Mouse (Mus musculus) MEL (cell line): ENCODE measurements around the gene Pfdn6. TPM values are rescaled to one million over a fixed set of nuclear protein-coding genes. Genes with fewer than 3 reads are reported as not detected.
A peak's percentile ranks its signal among the peaks of the same experiment; 100 is the strongest.

Experiments used
- DNase-seq: peaks from one replicate; pipeline ENCODE4 v3.0.0; 2011; ENCODE audit warnings: low read depth, low spot score
- H3K27ac ChIP-seq: 2 replicates; pipeline ENCODE4 v1.5.1; 2012; ENCODE audit warnings: low read depth, mild to moderate bottlenecking, control low read depth, low read length, moderate library complexity; ENCODE audit not compliant: control insufficient read depth
- H3K27me3 ChIP-seq, 2 experiments: fragments of 150-350 bp in 1 of 2; sonication (generic) in 1 of 2; 2 replicates each; pipeline ENCODE4 v1.6.1; 2012; ENCODE audit warnings: low read length in 2 of 2, mild to moderate bottlenecking in 2 of 2, improper control_type of control experiment in 1 of 2, moderate library complexity in 1 of 2; ENCODE audit not compliant: insufficient read depth in 2 of 2, control insufficient read depth in 1 of 2
- H3K36me3 ChIP-seq, 2 experiments: 2 replicates each; pipeline ENCODE4 v1.6.1; 2012 to 2014; ENCODE audit warnings: low read length in 2 of 2, improper control_type of control experiment in 1 of 2, inconsistent platforms in 1 of 2, mild to moderate bottlenecking in 1 of 2; ENCODE audit not compliant: insufficient read depth in 2 of 2, control insufficient read depth in 1 of 2
- H3K4me1 ChIP-seq, 2 experiments: fragments of 150-350 bp in 1 of 2; sonication (generic) in 1 of 2; 2 replicates each; pipeline ENCODE4 v1.6.1; 2012; ENCODE audit warnings: low read length in 2 of 2, improper control_type of control experiment in 1 of 2, mild to moderate bottlenecking in 1 of 2; ENCODE audit not compliant: insufficient read depth in 2 of 2, control insufficient read depth in 1 of 2
- H3K4me3 ChIP-seq, 2 experiments: fragments of 150-350 bp in 1 of 2; sonication (generic) in 1 of 2; 2 replicates each; pipeline ENCODE4 v1.5.1; 2012; ENCODE audit warnings: low read depth in 2 of 2, low read length in 2 of 2, mild to moderate bottlenecking in 2 of 2, moderate library complexity in 2 of 2, control low read depth in 1 of 2, improper control_type of control experiment in 1 of 2; ENCODE audit not compliant: control insufficient read depth in 1 of 2, insufficient read depth in 1 of 2
- H3K79me2 ChIP-seq: 2 replicates; pipeline ENCODE4 v1.6.1; 2012; ENCODE audit warnings: mild to moderate bottlenecking, low read length, moderate library complexity; ENCODE audit not compliant: control insufficient read depth, poor library complexity, insufficient read depth
- H3K9ac ChIP-seq: 2 replicates; pipeline ENCODE4 v1.6.1; 2012; ENCODE audit warnings: low read depth, mild to moderate bottlenecking, control low read depth, low read length, moderate library complexity; ENCODE audit not compliant: control insufficient read depth, poor library complexity, severe bottlenecking
- H3K9me3 ChIP-seq: fragments of 150-350 bp; sonication (generic); replicated peaks from 2 replicates; pipeline ENCODE4 v1.6.1; 2012; ENCODE audit warnings: mild to moderate bottlenecking, low read length, improper control_type of control experiment, moderate library complexity; ENCODE audit not compliant: insufficient read depth
- BHLHE40 ChIP-seq: IDR thresholded peaks from 2 replicates; pipeline ENCODE4 v1.6.1; 2012; ENCODE audit warnings: low read depth, mild to moderate bottlenecking, inconsistent platforms, low read length, improper control_type of control experiment, borderline replicate concordance
- CTCF ChIP-seq, 3 experiments: IDR thresholded peaks in 2 of 3; conservative IDR thresholded peaks in 1 of 3; 2 replicates each; pipeline ENCODE4 v1.5.1; 2011 to 2012; ENCODE audit warnings: low read length in 3 of 3, low read depth in 2 of 3, mild to moderate bottlenecking in 2 of 3, improper control_type of control experiment in 1 of 3, inconsistent platforms in 1 of 3, mixed read lengths in 1 of 3, moderate library complexity in 1 of 3; ENCODE audit not compliant: control insufficient read depth in 1 of 3, insufficient read depth in 1 of 3, poor library complexity in 1 of 3, severe bottlenecking in 1 of 3
- E2F4 ChIP-seq: IDR thresholded peaks from 2 replicates; pipeline ENCODE4 v1.6.1; 2011; ENCODE audit warnings: low read depth, low read length, improper control_type of control experiment, borderline replicate concordance
- KAT2A ChIP-seq: conservative IDR thresholded peaks from 2 replicates; pipeline ENCODE4 v1.6.1; 2012; ENCODE audit warnings: low read depth, low read length, improper control_type of control experiment, inconsistent platforms
- MAFK ChIP-seq: IDR thresholded peaks from 2 replicates; pipeline ENCODE4 v1.6.1; 2011; ENCODE audit warnings: low read depth, mild to moderate bottlenecking, low read length, improper control_type of control experiment, borderline replicate concordance
- MAX ChIP-seq: IDR thresholded peaks from 2 replicates; pipeline ENCODE4 v1.6.1; 2011; ENCODE audit warnings: low read length, improper control_type of control experiment
- MYC ChIP-seq: IDR thresholded peaks from 2 replicates; pipeline ENCODE4 v1.6.1; 2011; ENCODE audit warnings: low read depth, mild to moderate bottlenecking, low read length, improper control_type of control experiment, moderate library complexity
- POLR2AphosphoS2 ChIP-seq: IDR thresholded peaks from 2 replicates; pipeline ENCODE4 v1.6.1; 2011; ENCODE audit warnings: low read length, improper control_type of control experiment
- RAD21 ChIP-seq: IDR thresholded peaks from 2 replicates; pipeline ENCODE4 v1.6.1; 2011; ENCODE audit warnings: mild to moderate bottlenecking, low read depth, low read length, improper control_type of control experiment
- SMC3 ChIP-seq: IDR thresholded peaks from 2 replicates; pipeline ENCODE4 v1.6.1; 2011; ENCODE audit warnings: low read depth, low read length, improper control_type of control experiment
- TBP ChIP-seq: IDR thresholded peaks from 2 replicates; pipeline ENCODE4 v1.8.0; 2011; ENCODE audit warnings: low read depth, low read length, improper control_type of control experiment
- USF1 ChIP-seq: IDR thresholded peaks from 2 replicates; pipeline ENCODE4 v1.6.1; 2014; ENCODE audit warnings: low read depth, mild to moderate bottlenecking, inconsistent platforms, low read length, improper control_type of control experiment, moderate library complexity
- USF2 ChIP-seq, 2 experiments: IDR thresholded peaks; 2 replicates each; pipeline ENCODE4 v1.6.1; 2011 to 2012; ENCODE audit warnings: improper control_type of control experiment in 2 of 2, low read length in 2 of 2, borderline replicate concordance in 1 of 2, inconsistent platforms in 1 of 2, low read depth in 1 of 2, mild to moderate bottlenecking in 1 of 2; ENCODE audit not compliant: insufficient read depth in 1 of 2
- ZC3H11A ChIP-seq: IDR thresholded peaks from 2 replicates; pipeline ENCODE4 v1.6.1; 2012; ENCODE audit warnings: low read depth, mild to moderate bottlenecking, inconsistent platforms, low read length, improper control_type of control experiment
- ZMIZ1 ChIP-seq: IDR thresholded peaks from 2 replicates; pipeline ENCODE4 v1.6.1; 2012; ENCODE audit warnings: low read depth, mild to moderate bottlenecking, inconsistent platforms, low read length, improper control_type of control experiment, moderate library complexity
- polyA plus RNA-seq, 2 experiments: library from polyadenylated mRNA; stranded (reverse) in 1 of 2; unstranded in 1 of 2; fragments of >175 nt in 1 of 2; fragments of >200 nt in 1 of 2; gene quantifications; 2 replicates each; pipeline versions ENCODE4 v1.2.1 to v1.2.4; 2012; ENCODE audit warnings: low replicate concordance in 2 of 2, low read depth in 1 of 2; ENCODE audit not compliant: insufficient read length in 2 of 2, insufficient read depth in 1 of 2, missing spikeins in 1 of 2
- total RNA-seq: library from RNA; depleted of rRNA; stranded (reverse); fragments of 300-350 nt; gene quantifications from 2 replicates; pipeline ENCODE4 v1.2.3, GENCODE M21; 2012

The Pfdn6 gene
- total and polyA plus RNA-seq, 3 experiments = 222 to 239 TPM; not detected in 1

DNA sequence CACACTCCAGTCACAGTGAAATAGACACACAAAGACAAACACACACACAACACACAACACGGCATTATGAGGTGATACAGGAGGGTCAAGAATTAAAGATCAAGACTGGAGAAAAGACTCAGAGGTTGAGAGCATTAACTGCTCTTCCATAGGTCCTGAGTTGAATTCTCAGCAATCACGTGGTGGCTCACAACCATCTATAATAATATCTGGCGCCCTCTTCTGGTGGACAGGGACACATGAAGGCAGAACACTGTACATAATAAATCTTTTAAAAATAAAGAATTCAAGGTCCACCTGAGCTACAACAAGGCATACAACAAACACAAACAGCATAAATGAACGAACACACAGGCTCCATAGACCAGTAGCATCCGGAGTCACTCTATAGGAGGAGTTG is 28.8 kb upstream of the Pfdn6 start:
- Histone ChIP-seq H3K27me3 (peaks cover 0 to 1% of the 10 kb centered on the region in 2 experiments; a peak in 1 of 4 replicates), H3K36me3 (no peaks in the 10 kb centered on the region), H3K4me1 (no peaks in the 10 kb centered on the region), H3K27ac (no peak overlapping the region), H3K79me2 (no peaks in the 10 kb centered on the region), H3K4me3 (no peak overlapping the region), H3K9me3 (no peaks in the 10 kb centered on the region), H3K9ac (no peak overlapping the region)
- TF ChIP-seq MYC (0 out of 2 replicates have a peak, but pooled peaks have one; percentile 37), MAX (0 out of 2 replicates have a peak, but pooled peaks have one; percentile 15), USF1 (peak; percentile 85), KAT2A (no peak), ZC3H11A (no peak), SMC3 (0 out of 2 replicates have a peak, but pooled peaks have one; percentile 14), USF2 (IDR thresholded peaks at IDR 0.05; ENCODE audit: borderline replicate concordance in 1 of 2, insufficient read depth in 1 of 2, low read depth in 1 of 2, low read length in 2 of 2) (peak in 1 of 2 experiments; percentile 57; a peak in 1 of 4 replicates), CTCF (IDR thresholded peaks at IDR 0.05 in 2 of 3, conservative IDR thresholded peaks at IDR 0.05 in 1 of 3; ENCODE audit: control insufficient read depth in 1 of 3, insufficient read depth in 1 of 3, low read depth in 2 of 3, low read length in 3 of 3, poor library complexity in 1 of 3, severe bottlenecking in 1 of 3) (peak; percentile 3 to 52 (median 32); a peak in 5 of 6 replicates), TBP (0 out of 2 replicates have a peak, but pooled peaks have one; percentile 28)
- DNase-seq = peak; percentile 75

GRCm38 (mm10) chr17:33968489-33968888 is 28.3 kb upstream of the Pfdn6 start:
- Histone ChIP-seq H3K4me3 (no peak overlapping the region), H3K79me2 (no peaks in the 10 kb centered on the region), H3K9ac (no peak overlapping the region), H3K9me3 (no peaks in the 10 kb centered on the region)
- peak; percentile 63 for DNase-seq
- TF ChIP-seq BHLHE40 (no peak), MAFK (no peak), CTCF (IDR thresholded peaks at IDR 0.05 in 2 of 3, conservative IDR thresholded peaks at IDR 0.05 in 1 of 3; ENCODE audit: control insufficient read depth in 1 of 3, insufficient read depth in 1 of 3, low read depth in 2 of 3, low read length in 3 of 3, poor library complexity in 1 of 3, severe bottlenecking in 1 of 3) (peak; percentile 28 to 60 (median 44); a peak in 5 of 6 replicates), POLR2AphosphoS2 (no peak), SMC3 (peak; percentile 31; the same call in 1 of the 2 replicates), MYC (no peak), ZMIZ1 (no peak), E2F4 (no peak), RAD21 (peak; percentile 26)
- TF ChIP-seq, all 39 proteins: peak for 3
- Histone ChIP-seq H3K27ac (no peak overlapping the region), H3K36me3 (no peaks in the 10 kb centered on the region), H3K27me3 (no peaks in the 10 kb centered on the region), H3K4me1 (no peaks in the 10 kb centered on the region)
